Mouse (Mus musculus): ENCODE measurements around the gene Iqca. TPM values are rescaled to one million over a fixed set of nuclear protein-coding genes. Genes with fewer than 3 reads are reported as not detected.

Iqca gene
- polyA plus RNA-seq, 1 experiment from 2014 or later = 0.98 TPM

DNA sequence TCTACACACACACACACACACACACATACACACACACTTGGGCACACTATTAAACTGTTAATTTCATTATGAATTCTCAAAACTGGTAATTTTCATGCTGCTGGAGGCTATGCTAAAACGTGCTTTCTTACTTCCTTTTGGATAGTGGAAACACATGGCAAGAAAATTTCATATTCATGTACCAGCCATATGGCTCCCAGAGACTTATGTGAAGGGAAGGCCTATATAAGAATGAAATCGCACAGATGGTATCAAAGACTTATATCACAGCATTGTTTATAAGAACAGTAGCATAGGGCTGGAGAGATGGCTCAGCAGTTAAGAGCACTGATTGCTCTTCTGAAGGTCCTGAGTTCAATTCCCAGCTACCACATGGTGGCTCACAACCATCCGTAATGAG, 141.0 kb downstream of the Iqca start:
- H3K27me3 ChIP-seq (replicated peaks; ENCODE audit: control insufficient read depth, insufficient read depth, low read length) = no peaks in the 10 kb centered on the region
- no peak overlapping the region for H3K9ac ChIP-seq (ENCODE audit: low read depth, low read length)
- no peaks in the 10 kb centered on the region for H3K9me3 ChIP-seq (ENCODE audit: control insufficient read depth, low read length)
- H3K4me2 ChIP-seq (ENCODE audit: low read length) = no peak overlapping the region
- WGBS = 81% methylated on average over 3 of the region's 3 CpGs
- no peak overlapping the region for H3K4me3 ChIP-seq (ENCODE audit: low read length)
- no peak overlapping the region for H3K27ac ChIP-seq (ENCODE audit: low read depth, low read length)
- no peaks in the 10 kb centered on the region for H3K36me3 ChIP-seq (ENCODE audit: control insufficient read depth, insufficient read depth, low read length)
- no peak for ATAC-seq
- H3K4me1 ChIP-seq (ENCODE audit: control insufficient read depth, insufficient read depth, low read depth, low read length) = no peaks in the 10 kb centered on the region

- Histone ChIP-seq H3K27ac (ENCODE audit: low read depth, low read length) (no peak overlapping the region), H3K4me2 (ENCODE audit: low read length) (no peak overlapping the region), H3K9me3 (ENCODE audit: control insufficient read depth, low read length) (no peaks in the 10 kb centered on the region), H3K4me1 (ENCODE audit: control insufficient read depth, insufficient read depth, low read depth, low read length) (no peaks in the 10 kb centered on the region), H3K36me3 (ENCODE audit: control insufficient read depth, insufficient read depth, low read length) (no peaks in the 10 kb centered on the region), H3K9ac (ENCODE audit: low read depth, low read length) (no peak overlapping the region), H3K27me3 (replicated peaks; ENCODE audit: control insufficient read depth, insufficient read depth, low read length) (no peaks in the 10 kb centered on the region), H3K4me3 (ENCODE audit: low read length) (no peak overlapping the region)
- no peak for ATAC-seq
- WGBS = 92% methylated on average over 1 of the region's 1 CpGs
Measured at GRCm38 (mm10) chr1:90010077-90010476, 143.1 kb downstream of the Iqca start.

DNA sequence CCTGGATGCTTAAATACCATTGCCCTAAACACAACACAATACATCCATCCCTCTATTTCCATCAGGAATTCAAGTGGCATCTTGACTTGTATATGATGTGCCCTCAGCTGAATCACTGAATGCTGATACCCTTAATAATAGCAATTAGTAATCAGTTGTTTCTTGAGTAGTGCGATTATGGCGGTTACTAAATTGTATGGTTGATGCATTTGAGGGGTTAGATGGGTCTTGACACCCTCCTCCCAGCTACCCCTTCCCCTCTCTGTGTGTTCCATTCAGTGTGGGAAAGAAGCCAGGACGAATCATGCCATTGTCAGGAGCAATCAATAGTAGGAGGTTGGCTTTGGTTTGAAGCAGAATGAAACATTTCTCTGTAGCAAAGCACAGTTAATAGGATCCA, 144.0 kb downstream of the Iqca start:
- H3K27me3 ChIP-seq (replicated peaks; ENCODE audit: control insufficient read depth, insufficient read depth, low read length) = no peaks in the 10 kb centered on the region

GRCm38 (mm10) chr1:90006666-90007065, 146.5 kb downstream of the Iqca start:
- Histone ChIP-seq H3K27ac (ENCODE audit: low read depth, low read length) (no peak overlapping the region), H3K9ac (ENCODE audit: low read depth, low read length) (no peak overlapping the region), H3K9me3 (ENCODE audit: control insufficient read depth, low read length) (no peaks in the 10 kb centered on the region), H3K4me3 (ENCODE audit: low read length) (no peak overlapping the region), H3K27me3 (replicated peaks; ENCODE audit: control insufficient read depth, insufficient read depth, low read length) (no peaks in the 10 kb centered on the region), H3K4me1 (ENCODE audit: control insufficient read depth, insufficient read depth, low read depth, low read length) (no peaks in the 10 kb centered on the region), H3K36me3 (ENCODE audit: control insufficient read depth, insufficient read depth, low read length) (no peaks in the 10 kb centered on the region), H3K4me2 (ENCODE audit: low read length) (peak overlapping the region; percentile 21; the same call in 1 of the 2 replicates)
- WGBS = 69% methylated on average over 14 of the region's 14 CpGs
- ATAC-seq = 0 out of 2 replicates have a peak, but pooled peaks have one; percentile 20

More for the DNA sequence above, 144.0 kb downstream of the Iqca start:
- no peak for ATAC-seq
- H3K27ac ChIP-seq (ENCODE audit: low read depth, low read length) = no peak overlapping the region
- H3K4me2 ChIP-seq (ENCODE audit: low read length) = no peak overlapping the region
- H3K4me3 ChIP-seq (ENCODE audit: low read length) = no peak overlapping the region
- H3K4me1 ChIP-seq (ENCODE audit: control insufficient read depth, insufficient read depth, low read depth, low read length) = no peaks in the 10 kb centered on the region
- H3K9ac ChIP-seq (ENCODE audit: low read depth, low read length) = no peak overlapping the region
- no peaks in the 10 kb centered on the region for H3K9me3 ChIP-seq (ENCODE audit: control insufficient read depth, low read length)
- H3K36me3 ChIP-seq (ENCODE audit: control insufficient read depth, insufficient read depth, low read length) = no peaks in the 10 kb centered on the region
- WGBS = 73% methylated on average over 3 of the region's 3 CpGs

DNA sequence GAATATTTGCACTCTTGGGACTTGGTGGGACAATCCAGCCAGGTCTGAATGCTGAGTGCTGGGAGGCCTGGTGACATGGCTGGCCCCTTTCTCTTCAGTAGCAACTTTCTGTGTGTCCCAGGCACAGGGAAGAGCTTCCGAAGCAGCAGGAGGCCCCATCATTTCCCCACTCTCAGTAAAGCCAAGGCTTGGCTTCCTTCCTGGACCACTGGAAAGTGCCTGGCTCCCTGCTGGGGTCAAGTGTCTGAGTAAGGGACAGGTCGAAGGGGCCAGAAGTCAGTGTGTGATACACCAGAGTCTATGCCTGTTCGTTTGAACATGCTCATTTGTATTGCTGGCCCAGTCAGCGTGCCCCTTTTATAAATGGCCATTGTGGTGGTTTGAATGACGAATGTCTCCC, 152.2 kb downstream of the Iqca start:
- no peaks in the 10 kb centered on the region for H3K27me3 ChIP-seq (replicated peaks; ENCODE audit: control insufficient read depth, insufficient read depth, low read length)
- H3K4me2 ChIP-seq (ENCODE audit: low read length) = no peak overlapping the region
- H3K9ac ChIP-seq (ENCODE audit: low read depth, low read length) = no peak overlapping the region
- no peaks in the 10 kb centered on the region for H3K4me1 ChIP-seq (ENCODE audit: control insufficient read depth, insufficient read depth, low read depth, low read length)
- no peak for ATAC-seq
- WGBS = 32% methylated on average over 5 of the region's 5 CpGs
- H3K9me3 ChIP-seq (ENCODE audit: control insufficient read depth, low read length) = no peaks in the 10 kb centered on the region
- no peak overlapping the region for H3K27ac ChIP-seq (ENCODE audit: low read depth, low read length)
- H3K36me3 ChIP-seq (ENCODE audit: control insufficient read depth, insufficient read depth, low read length) = no peaks in the 10 kb centered on the region
- H3K4me3 ChIP-seq (ENCODE audit: low read length) = no peak overlapping the region

GRCm38 (mm10) chr1:89999858-90000257, 153.3 kb downstream of the Iqca start:
- Histone ChIP-seq H3K9me3 (ENCODE audit: control insufficient read depth, low read length) (no peaks in the 10 kb centered on the region), H3K36me3 (ENCODE audit: control insufficient read depth, insufficient read depth, low read length) (no peaks in the 10 kb centered on the region), H3K4me1 (ENCODE audit: control insufficient read depth, insufficient read depth, low read depth, low read length) (no peaks in the 10 kb centered on the region), H3K4me2 (ENCODE audit: low read length) (no peak overlapping the region), H3K27ac (ENCODE audit: low read depth, low read length) (no peak overlapping the region), H3K4me3 (ENCODE audit: low read length) (no peak overlapping the region), H3K27me3 (replicated peaks; ENCODE audit: control insufficient read depth, insufficient read depth, low read length) (no peaks in the 10 kb centered on the region), H3K9ac (ENCODE audit: low read depth, low read length) (no peak overlapping the region)
- 91% methylated on average over 3 of the region's 3 CpGs for WGBS
- ATAC-seq = no peak

DNA sequence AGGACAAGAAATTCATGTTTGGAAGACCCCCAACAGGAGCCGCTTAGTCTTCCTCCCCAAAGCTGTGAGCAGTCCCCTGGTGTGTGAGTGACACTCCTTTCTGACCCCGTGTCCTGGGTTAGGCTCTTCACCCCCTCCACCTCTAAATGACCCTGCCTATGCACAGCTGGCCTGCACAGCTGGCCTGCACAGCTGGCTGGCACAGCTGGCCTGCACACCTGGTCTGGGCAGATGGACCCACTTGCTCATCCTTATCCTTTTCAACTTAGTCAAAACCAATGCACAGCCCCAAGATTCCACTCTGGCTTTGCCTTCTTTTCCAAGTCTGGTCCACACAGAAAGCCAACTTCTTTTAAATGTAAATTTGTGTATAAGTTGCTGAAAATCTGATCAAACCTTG, 154.5 kb downstream of the Iqca start:
- no peaks in the 10 kb centered on the region; the same call in 1 of the 2 replicates for H3K27me3 ChIP-seq (replicated peaks; ENCODE audit: control insufficient read depth, insufficient read depth, low read length)
- H3K4me3 ChIP-seq (ENCODE audit: low read length) = no peak overlapping the region
- no peak overlapping the region for H3K27ac ChIP-seq (ENCODE audit: low read depth, low read length)
- no peak overlapping the region for H3K9ac ChIP-seq (ENCODE audit: low read depth, low read length)
- H3K4me1 ChIP-seq (ENCODE audit: control insufficient read depth, insufficient read depth, low read depth, low read length) = no peaks in the 10 kb centered on the region
- H3K36me3 ChIP-seq (ENCODE audit: control insufficient read depth, insufficient read depth, low read length) = no peaks in the 10 kb centered on the region
- ATAC-seq = no peak
- WGBS = 74% methylated on average over 2 of the region's 2 CpGs
- no peak overlapping the region for H3K4me2 ChIP-seq (ENCODE audit: low read length)
- no peaks in the 10 kb centered on the region for H3K9me3 ChIP-seq (ENCODE audit: control insufficient read depth, low read length)

DNA sequence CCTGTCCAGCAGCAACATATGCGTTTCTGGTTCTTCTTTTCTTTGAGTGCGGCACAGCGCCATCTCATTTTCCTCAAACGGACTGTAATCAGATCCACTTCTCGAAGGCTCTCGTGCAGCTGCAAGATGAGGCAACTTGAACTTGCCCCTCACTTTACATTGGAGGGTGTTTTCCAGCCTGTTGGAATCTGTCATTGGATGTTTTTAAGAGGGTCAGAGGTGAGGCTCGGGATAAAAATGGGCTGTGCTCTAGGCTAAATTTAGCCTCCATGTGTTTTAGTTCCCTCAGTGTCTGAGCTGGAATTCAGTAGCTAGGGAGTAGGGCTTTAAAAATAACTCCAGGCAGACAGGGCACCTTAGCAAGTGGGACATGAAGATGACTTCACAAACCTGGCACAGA, 155.1 kb downstream of the Iqca start:
- no peak for ATAC-seq
- peaks cover 2% of the 10 kb centered on the region for H3K27me3 ChIP-seq (replicated peaks; ENCODE audit: control insufficient read depth, insufficient read depth, low read length)
- H3K27ac ChIP-seq (ENCODE audit: low read depth, low read length) = no peak overlapping the region
- no peaks in the 10 kb centered on the region for H3K9me3 ChIP-seq (ENCODE audit: control insufficient read depth, low read length)
- 75% methylated on average over 7 of the region's 7 CpGs for WGBS
- H3K9ac ChIP-seq (ENCODE audit: low read depth, low read length) = no peak overlapping the region
- no peaks in the 10 kb centered on the region for H3K4me1 ChIP-seq (ENCODE audit: control insufficient read depth, insufficient read depth, low read depth, low read length)
- H3K36me3 ChIP-seq (ENCODE audit: control insufficient read depth, insufficient read depth, low read length) = no peaks in the 10 kb centered on the region
- no peak overlapping the region for H3K4me2 ChIP-seq (ENCODE audit: low read length)
- H3K4me3 ChIP-seq (ENCODE audit: low read length) = no peak overlapping the region

- Histone ChIP-seq H3K36me3 (ENCODE audit: control insufficient read depth, insufficient read depth, low read length) (no peaks in the 10 kb centered on the region), H3K27ac (ENCODE audit: low read depth, low read length) (no peak overlapping the region), H3K9ac (ENCODE audit: low read depth, low read length) (0 out of 2 replicates have a peak overlapping the region, but pooled peaks have one; percentile 24), H3K4me1 (ENCODE audit: control insufficient read depth, insufficient read depth, low read depth, low read length) (peaks cover 5% of the 10 kb centered on the region), H3K4me2 (ENCODE audit: low read length) (peak overlapping the region; percentile 47), H3K4me3 (ENCODE audit: low read length) (peak overlapping the region; percentile 15; the same call in 1 of the 2 replicates), H3K9me3 (ENCODE audit: control insufficient read depth, low read length) (no peaks in the 10 kb centered on the region), H3K27me3 (replicated peaks; ENCODE audit: control insufficient read depth, insufficient read depth, low read length) (peaks cover 8% of the 10 kb centered on the region)
- ATAC-seq = no peak
- WGBS = 2% methylated on average over 25 of the region's 25 CpGs
Measured at GRCm38 (mm10) chr1:89992256-89992655, 160.9 kb downstream of the Iqca start.
